Mouse (Mus musculus): ENCODE measurements around the gene Gm39566. TPM values are rescaled to one million over a fixed set of nuclear protein-coding genes. Genes with fewer than 3 reads are reported as not detected.
A peak's percentile ranks its signal among the peaks of the same experiment; 100 is the strongest.
"Not testable (repeated sequence)": the region's sequence is repeated elsewhere in the genome, so short reads cannot be mapped to it uniquely, and the experiment has no call there.

Gene Gm39566
- polyA plus RNA-seq (2015; fragmentation: Nextera tagmentation; extraction: Ambion mirVana), result not detected in 2 replicates

- H3K4me1 ChIP-seq, result no peaks in the 10 kb centered on the region
- WGBS, result 62% methylated on average over 10 of the region's 10 CpGs
- H3K4me3 ChIP-seq, result no peak within 1 kb of the TSS
- H3K9ac ChIP-seq, result no peak within 1 kb of the TSS
- H3K36me3 ChIP-seq, result no peaks in the 10 kb centered on the region
- H3K4me2 ChIP-seq (replicated peaks), result no peak within 1 kb of the TSS
- H3K27ac ChIP-seq, result no peak within 1 kb of the TSS
- no peaks in the 10 kb centered on the region for H3K27me3 ChIP-seq
- H3K9me3 ChIP-seq, result peaks cover 19% of the 10 kb centered on the region; the same call in 1 of the 2 replicates
- ATAC-seq (ENCODE audit: low FRiP score, low read depth), result no peak
These were observed at the start of gene Gm39566 for GRCm38 (mm10) chr11:69815155-69815554. Gm39566 (minus strand) TSS chr11:69815298.

GRCm38 (mm10) chr11:69864138-69864860 lies 49.2 kb upstream of the Gm39566 start:
- no peak overlapping the region for H3K9ac ChIP-seq
- no peak overlapping the region for H3K4me3 ChIP-seq
- WGBS, result 51% methylated on average over 8 of the region's 8 CpGs
- peaks cover 24% of the 10 kb centered on the region for H3K27me3 ChIP-seq
- no peaks in the 10 kb centered on the region for H3K9me3 ChIP-seq
- no peaks in the 10 kb centered on the region for H3K4me1 ChIP-seq
- no peak overlapping the region for H3K4me2 ChIP-seq (replicated peaks)
- no peaks in the 10 kb centered on the region for H3K36me3 ChIP-seq
- no peak overlapping the region for H3K27ac ChIP-seq
- ATAC-seq (ENCODE audit: low FRiP score, low read depth), result no peak

GRCm38 (mm10) chr11:69863729-69864128 lies 48.6 kb upstream of the Gm39566 start:
- H3K27ac ChIP-seq; H3K9ac ChIP-seq; H3K4me2 ChIP-seq (replicated peaks); H3K4me3 ChIP-seq; ATAC-seq (ENCODE audit: low FRiP score, low read depth); H3K9me3 ChIP-seq; H3K36me3 ChIP-seq; H3K4me1 ChIP-seq: not testable (repeated sequence)
- 80% methylated on average over 3 of the region's 3 CpGs for WGBS
- H3K27me3 ChIP-seq, result peaks cover 27% of the 10 kb centered on the region

GRCm38 (mm10) chr11:69858113-69858998 lies 43.3 kb upstream of the Gm39566 start, which contains the start of gene Tnk1:
Tnk1 (minus strand) TSS chr11:69858730.
- peak within 1 kb of the TSS; percentile 25; the same call in 1 of the 2 replicates for H3K4me2 ChIP-seq (replicated peaks)
- no peaks in the 10 kb centered on the region for H3K9me3 ChIP-seq
- peaks cover 44% of the 10 kb centered on the region for H3K27me3 ChIP-seq
- WGBS, result 19% methylated on average over 30 of the region's 30 CpGs
- H3K4me3 ChIP-seq, result peak within 1 kb of the TSS; percentile 17
- no peak for ATAC-seq (ENCODE audit: low FRiP score, low read depth)
- peaks cover 15% of the 10 kb centered on the region; the same call in 1 of the 2 replicates for H3K4me1 ChIP-seq
- no peak within 1 kb of the TSS for H3K27ac ChIP-seq
- 0 out of 2 replicates have a peak within 1 kb of the TSS, but pooled peaks have one; percentile 19 for H3K9ac ChIP-seq
- H3K36me3 ChIP-seq, result no peaks in the 10 kb centered on the region

GRCm38 (mm10) chr11:69855347-69855746 lies 40.2 kb upstream of the Gm39566 start:
- Histone ChIP-seq H3K36me3 (peaks cover 21% of the 10 kb centered on the region), H3K9ac (no peak overlapping the region), H3K4me1 (peaks cover 23% of the 10 kb centered on the region), H3K9me3 (no peaks in the 10 kb centered on the region), H3K4me2 (replicated peaks) (peak overlapping the region; percentile 15; the same call in 1 of the 2 replicates), H3K27ac (no peak overlapping the region), H3K4me3 (no peak overlapping the region), H3K27me3 (peaks cover 41% of the 10 kb centered on the region)
- 20% methylated on average over 16 of the region's 16 CpGs for WGBS
- ATAC-seq (ENCODE audit: low FRiP score, low read depth), result no peak; the same call in 1 of the 2 replicates

- Histone ChIP-seq H3K4me3 (no peak overlapping the region), H3K36me3 (peaks cover 28% of the 10 kb centered on the region), H3K27ac (no peak overlapping the region; the same call in 1 of the 2 replicates), H3K27me3 (peaks cover 34% of the 10 kb centered on the region), H3K4me2 (replicated peaks) (no peak overlapping the region), H3K9me3 (no peaks in the 10 kb centered on the region), H3K9ac (no peak overlapping the region), H3K4me1 (peaks cover 29% of the 10 kb centered on the region)
- no peak for ATAC-seq (ENCODE audit: low FRiP score, low read depth)
- 77% methylated on average over 10 of the region's 10 CpGs for WGBS
These were observed 39.6 kb upstream of the Gm39566 start for GRCm38 (mm10) chr11:69854680-69855079.

- peaks cover 29% of the 10 kb centered on the region for H3K4me1 ChIP-seq
- 66% methylated on average over 7 of the region's 7 CpGs for WGBS
These were observed 38.9 kb upstream of the Gm39566 start for GRCm38 (mm10) chr11:69853994-69854393.

GRCm38 (mm10) chr11:69850754-69851153 lies 35.7 kb upstream of the Gm39566 start:
- Histone ChIP-seq H3K27me3 (no peaks in the 10 kb centered on the region), H3K4me2 (replicated peaks) (no peak overlapping the region), H3K9ac (no peak overlapping the region), H3K4me1 (peaks cover 35% of the 10 kb centered on the region), H3K4me3 (peak overlapping the region; percentile 1; the same call in 1 of the 2 replicates), H3K9me3 (no peaks in the 10 kb centered on the region), H3K36me3 (peaks cover 49% of the 10 kb centered on the region), H3K27ac (no peak overlapping the region)
- no peak for ATAC-seq (ENCODE audit: low FRiP score, low read depth)
- 68% methylated on average over 8 of the region's 8 CpGs for WGBS

More at GRCm38 (mm10) chr11:69853994-69854393, 38.9 kb upstream of the Gm39566 start:
- no peak overlapping the region for H3K4me2 ChIP-seq (replicated peaks)
- H3K27ac ChIP-seq, result no peak overlapping the region; the same call in 1 of the 2 replicates
- H3K9ac ChIP-seq, result no peak overlapping the region
- peaks cover 35% of the 10 kb centered on the region for H3K36me3 ChIP-seq
- no peaks in the 10 kb centered on the region for H3K9me3 ChIP-seq
- no peak overlapping the region for H3K4me3 ChIP-seq
- ATAC-seq (ENCODE audit: low FRiP score, low read depth), result no peak
- peaks cover 28% of the 10 kb centered on the region for H3K27me3 ChIP-seq

GRCm38 (mm10) chr11:69849884-69850283 lies 34.8 kb upstream of the Gm39566 start:
- Histone ChIP-seq H3K4me3 (no peak overlapping the region), H3K4me1 (peaks cover 35% of the 10 kb centered on the region), H3K27me3 (no peaks in the 10 kb centered on the region), H3K4me2 (replicated peaks) (no peak overlapping the region), H3K36me3 (peaks cover 49% of the 10 kb centered on the region), H3K27ac (no peak overlapping the region), H3K9ac (no peak overlapping the region), H3K9me3 (no peaks in the 10 kb centered on the region)
- WGBS, result 93% methylated on average over 15 of the region's 15 CpGs
- no peak for ATAC-seq (ENCODE audit: low FRiP score, low read depth)

GRCm38 (mm10) chr11:69849128-69849527 lies 34.0 kb upstream of the Gm39566 start:
- no peak for ATAC-seq (ENCODE audit: low FRiP score, low read depth)
- Histone ChIP-seq H3K4me3 (no peak overlapping the region), H3K27me3 (no peaks in the 10 kb centered on the region), H3K9me3 (no peaks in the 10 kb centered on the region), H3K27ac (no peak overlapping the region), H3K4me2 (replicated peaks) (no peak overlapping the region), H3K36me3 (peaks cover 49% of the 10 kb centered on the region), H3K9ac (no peak overlapping the region), H3K4me1 (peaks cover 35% of the 10 kb centered on the region)
- WGBS, result 89% methylated on average over 9 of the region's 9 CpGs

- Histone ChIP-seq H3K9ac (peak overlapping the region; percentile 90), H3K27ac (no peak overlapping the region), H3K4me1 (peaks cover 33% of the 10 kb centered on the region), H3K27me3 (no peaks in the 10 kb centered on the region), H3K36me3 (peaks cover 49% of the 10 kb centered on the region), H3K9me3 (no peaks in the 10 kb centered on the region), H3K4me2 (replicated peaks) (peak overlapping the region; percentile 93), H3K4me3 (peak overlapping the region; percentile 79)
- no peak for ATAC-seq (ENCODE audit: low FRiP score, low read depth)
- WGBS, result 96% methylated on average over 6 of the region's 6 CpGs
These were observed 32.9 kb upstream of the Gm39566 start for GRCm38 (mm10) chr11:69848021-69848420.
